Mouse (Mus musculus) embryonic facial prominence, embryonic 14.5 days (tissue): ENCODE results near the gene Fam234b. TPM values are rescaled to one million over a fixed set of nuclear protein-coding genes. Genes with fewer than 3 reads are reported as not detected.
A peak's percentile ranks its signal among the peaks of the same experiment; 100 is the strongest.

ENCODE experiments used
- ATAC-seq: fragments of 200-750 bp; cut with Nextera tagmentation; 2 replicates; pipeline ENCODE4 v1.8.0; 2017; ENCODE audit warnings: low read depth, moderate number of reproducible peaks, moderate TSS enrichment
- DNase-seq: peaks from one replicate; pipeline ENCODE4 v3.0.0-alpha.2; 2015; ENCODE audit warnings: low spot score
- H3K27ac ChIP-seq: fragments of 300-500 bp; sonication (generic); replicated peaks from 2 replicates; pipeline ENCODE4 v1.5.1; 2014; ENCODE audit warnings: low read depth, mild to moderate bottlenecking, low read length, moderate library complexity
- H3K27me3 ChIP-seq: fragments of 300-500 bp; sonication (generic); replicated peaks from 2 replicates; pipeline ENCODE4 v1.6.1; 2014; ENCODE audit warnings: low read length; ENCODE audit not compliant: control insufficient read depth, insufficient read depth
- H3K36me3 ChIP-seq: fragments of 300-500 bp; sonication (generic); 2 replicates; pipeline ENCODE4 v1.6.1; 2014; ENCODE audit warnings: low read length, mixed read lengths; ENCODE audit not compliant: control insufficient read depth, insufficient read depth
- H3K4me1 ChIP-seq: fragments of 300-500 bp; sonication (generic); 2 replicates; pipeline ENCODE4 v1.6.1; 2014; ENCODE audit warnings: antibody characterized with exemption, low read length; ENCODE audit not compliant: control insufficient read depth, insufficient read depth
- H3K4me2 ChIP-seq: fragments of 300-500 bp; sonication (generic); 2 replicates; pipeline ENCODE4 v1.6.1; 2014; ENCODE audit warnings: low read depth, mild to moderate bottlenecking, low read length, moderate library complexity, mixed read lengths
- H3K4me3 ChIP-seq: fragments of 300-500 bp; sonication (generic); 2 replicates; pipeline ENCODE4 v1.5.1; 2014; ENCODE audit warnings: low read depth, mild to moderate bottlenecking, low read length
- H3K9ac ChIP-seq: fragments of 300-500 bp; sonication (generic); 2 replicates; pipeline ENCODE4 v1.6.1; 2014; ENCODE audit warnings: low read depth, mild to moderate bottlenecking, low read length, moderate library complexity, mixed read lengths
- H3K9me3 ChIP-seq: fragments of 300-500 bp; sonication (generic); 2 replicates; pipeline ENCODE4 v1.6.1; 2016; ENCODE audit warnings: low read length; ENCODE audit not compliant: control insufficient read depth
- WGBS: fragments of 180-500 bp; shearing (Covaris S2); extraction: QIAGEN DNeasy Blood & Tissue Kit; methylation state at CpG from one replicate; pipeline ENCODE4 v1.1.7; 2014; 5-methylcytosine and 5-hydroxymethylcytosine counted together
- polyA plus RNA-seq: library from polyadenylated mRNA; unstranded; fragments of >200 nt; fragmentation: Nextera tagmentation; extraction: Ambion mirVana; gene quantifications from 2 replicates; pipeline ENCODE4 v1.2.1, GENCODE M21; 2014

The Fam234b gene
- polyA plus RNA-seq, 1 experiment from 2014 or later = 21.0 TPM

- Histone ChIP-seq H3K4me2 (no peak overlapping the region), H3K27ac (peak overlapping the region; percentile 50; the same call in 1 of the 2 replicates), H3K4me3 (no peak overlapping the region), H3K27me3 (no peaks in the 10 kb centered on the region), H3K36me3 (peaks cover 22% of the 10 kb centered on the region), H3K9ac (peak overlapping the region; percentile 22; the same call in 1 of the 2 replicates), H3K4me1 (peaks cover 7% of the 10 kb centered on the region; the same call in 1 of the 2 replicates), H3K9me3 (no peaks in the 10 kb centered on the region)
- peak; percentile 84 for DNase-seq
- WGBS = 42% methylated on average over 6 of the region's 6 CpGs
- ATAC-seq = peak; percentile 71; the same call in 1 of the 2 replicates
Measured at GRCm38 (mm10) chr6:135223786-135224416, 26.1 kb downstream of the Fam234b start.

GRCm38 (mm10) chr6:135228465-135228941 is 30.7 kb downstream of the Fam234b start:
- Histone ChIP-seq H3K27ac (no peak overlapping the region), H3K9ac (no peak overlapping the region), H3K4me3 (no peak overlapping the region), H3K4me2 (no peak overlapping the region), H3K9me3 (no peaks in the 10 kb centered on the region), H3K4me1 (peaks cover 7% of the 10 kb centered on the region; the same call in 1 of the 2 replicates), H3K36me3 (peaks cover 46% of the 10 kb centered on the region), H3K27me3 (no peaks in the 10 kb centered on the region)
- WGBS = 61% methylated on average over 10 of the region's 10 CpGs
- DNase-seq (no peak), ATAC-seq (0 out of 2 replicates have a peak, but pooled peaks have one; percentile 47)

GRCm38 (mm10) chr6:135230586-135230985 is 32.8 kb downstream of the Fam234b start:
- Histone ChIP-seq H3K4me1 (no peaks in the 10 kb centered on the region), H3K9ac (no peak overlapping the region), H3K9me3 (no peaks in the 10 kb centered on the region), H3K4me3 (no peak overlapping the region), H3K27me3 (no peaks in the 10 kb centered on the region), H3K27ac (no peak overlapping the region), H3K4me2 (no peak overlapping the region), H3K36me3 (peaks cover 54% of the 10 kb centered on the region)
- ATAC-seq (no peak), DNase-seq (no peak)
- 85% methylated on average over 6 of the region's 6 CpGs for WGBS

- Histone ChIP-seq H3K4me3 (no peak overlapping the region), H3K4me2 (no peak overlapping the region), H3K27me3 (no peaks in the 10 kb centered on the region), H3K4me1 (no peaks in the 10 kb centered on the region), H3K27ac (no peak overlapping the region), H3K9me3 (no peaks in the 10 kb centered on the region), H3K36me3 (peaks cover 44% of the 10 kb centered on the region), H3K9ac (no peak overlapping the region)
- WGBS = 73% methylated on average over 12 of the region's 12 CpGs
- no peak for DNase-seq
- ATAC-seq = no peak
Measured at GRCm38 (mm10) chr6:135232443-135233182, 34.8 kb downstream of the Fam234b start.

- H3K4me2 ChIP-seq = no peak overlapping the region
- 90% methylated on average over 3 of the region's 3 CpGs for WGBS
- ATAC-seq (no peak), DNase-seq (no peak)
- peaks cover 30% of the 10 kb centered on the region for H3K36me3 ChIP-seq
- no peaks in the 10 kb centered on the region for H3K4me1 ChIP-seq
- H3K27ac ChIP-seq = no peak overlapping the region
- H3K9ac ChIP-seq = no peak overlapping the region
- no peak overlapping the region for H3K4me3 ChIP-seq
- no peaks in the 10 kb centered on the region for H3K27me3 ChIP-seq
- H3K9me3 ChIP-seq = no peaks in the 10 kb centered on the region
Measured at GRCm38 (mm10) chr6:135235742-135236141, 38.0 kb downstream of the Fam234b start.

- Histone ChIP-seq H3K27ac (no peak overlapping the region), H3K9ac (no peak overlapping the region), H3K4me2 (no peak overlapping the region), H3K4me3 (no peak overlapping the region), H3K9me3 (no peaks in the 10 kb centered on the region), H3K27me3 (no peaks in the 10 kb centered on the region), H3K4me1 (peaks cover 4% of the 10 kb centered on the region; the same call in 1 of the 2 replicates), H3K36me3 (peaks cover 30% of the 10 kb centered on the region)
- no peak for DNase-seq
- ATAC-seq = no peak
- 81% methylated on average over 3 of the region's 3 CpGs for WGBS
Measured at GRCm38 (mm10) chr6:135236576-135236975, 38.8 kb downstream of the Fam234b start.

GRCm38 (mm10) chr6:135237326-135237725 is 39.5 kb downstream of the Fam234b start:
- WGBS = 73% methylated on average over 14 of the region's 14 CpGs
- peaks cover 4% of the 10 kb centered on the region; the same call in 1 of the 2 replicates for H3K4me1 ChIP-seq
- no peak overlapping the region for H3K4me3 ChIP-seq
- DNase-seq (no peak), ATAC-seq (no peak)
- no peaks in the 10 kb centered on the region for H3K9me3 ChIP-seq
- peaks cover 26% of the 10 kb centered on the region for H3K36me3 ChIP-seq
- no peak overlapping the region for H3K4me2 ChIP-seq
- no peaks in the 10 kb centered on the region for H3K27me3 ChIP-seq
- no peak overlapping the region for H3K9ac ChIP-seq
- H3K27ac ChIP-seq = no peak overlapping the region

- no peaks in the 10 kb centered on the region for H3K27me3 ChIP-seq
- peaks cover 18% of the 10 kb centered on the region for H3K36me3 ChIP-seq
- no peak for ATAC-seq
- no peaks in the 10 kb centered on the region for H3K9me3 ChIP-seq
- no peak overlapping the region for H3K4me2 ChIP-seq
- no peak overlapping the region for H3K27ac ChIP-seq
- DNase-seq = no peak
- no peak overlapping the region for H3K4me3 ChIP-seq
- peaks cover 4% of the 10 kb centered on the region; the same call in 1 of the 2 replicates for H3K4me1 ChIP-seq
- WGBS = 46% methylated on average over 4 of the region's 4 CpGs
- H3K9ac ChIP-seq = no peak overlapping the region
Measured at GRCm38 (mm10) chr6:135238211-135238610, 40.4 kb downstream of the Fam234b start.
